ENCODE assay signal across 9 mouse cellular contexts in genomic region chr7:81303682-81304081, GRCm38 (mm10). TPM values are rescaled to one million over a fixed set of nuclear protein-coding genes. Genes with fewer than 3 reads are reported as not detected.
DNase-seq lines count a peak whose midpoint lies in the region; ATAC-seq and TF ChIP-seq lines count a peak whose summit lies in the region.
"Had no signal": no experiment of that assay in that cellular context is flagged by ENCODE, and none has a peak within 500 bp of the region (broad histone marks: within the 10 kb centered on the region; RNA-seq: fewer than 3 reads in every experiment).

No protein-coding gene starts in this region.

- no peak for TF ChIP-seq POLR2A in small intestine, adult 2 months (IDR thresholded peaks at IDR 0.05; ENCODE audit: low read depth, low read length)

- 72% methylated on average over 2 of the region's 2 CpGs for WGBS in small intestine, adult 2 months
- 88% methylated on average over 2 of the region's 2 CpGs for WGBS in forebrain, embryonic 13.5 days

- no peak for ATAC-seq in forebrain, embryonic 13.5 days

- intact Hi-C loops in left cerebral cortex, adult 2 months (cut with DNase I) = loop anchor here (5.0 kb wide), 1 partner anchor 91 kb away; the partner anchor contains the start of gene Pde8a
- intact Hi-C loops in left cerebral cortex, postnatal 10 days (cut with DNase I) = no loop called here

- H3K9ac ChIP-seq in forebrain, embryonic 13.5 days = no peak overlapping the region
- H3K9ac ChIP-seq: midbrain, embryonic 12.5 days; stomach, embryonic 15.5 days had no signal

- H3K27me3 ChIP-seq in small intestine, adult 2 months (ENCODE audit: control insufficient read depth, insufficient read depth, low read length) = no peaks in the 10 kb centered on the region
- H3K27me3 ChIP-seq in forebrain, embryonic 13.5 days = no peaks in the 10 kb centered on the region
- H3K27me3 ChIP-seq: midbrain, embryonic 12.5 days; stomach, embryonic 15.5 days had no signal

- H3K4me1 ChIP-seq in small intestine, adult 2 months (ENCODE audit: control insufficient read depth, insufficient read depth, insufficient read length, low read length) = peaks cover 2% of the 10 kb centered on the region; the same call in 1 of the 2 replicates
- peaks cover 6% of the 10 kb centered on the region; the same call in 1 of the 2 replicates for H3K4me1 ChIP-seq in forebrain, embryonic 13.5 days
- H3K4me1 ChIP-seq: stomach, embryonic 15.5 days had no signal

- no peak overlapping the region for H3K4me3 ChIP-seq in left cerebral cortex, adult 2 months
- H3K4me3 ChIP-seq in small intestine, adult 2 months (ENCODE audit: low read depth, low read length) = no peak overlapping the region
- H3K4me3 ChIP-seq in forebrain, embryonic 13.5 days = no peak overlapping the region
- H3K4me3 ChIP-seq: midbrain, embryonic 12.5 days; stomach, embryonic 15.5 days had no signal

- H3K4me2 ChIP-seq in forebrain, embryonic 13.5 days = no peak overlapping the region
- H3K4me2 ChIP-seq: midbrain, embryonic 12.5 days; stomach, embryonic 15.5 days had no signal

- no peak for DNase-seq in left cerebral cortex, adult 2 months (ENCODE audit: extremely low spot score in 1 of 2, low spot score in 2 of 2)
- no peak for DNase-seq in left cerebral cortex, postnatal 10 days (ENCODE audit: extremely low spot score in 1 of 2, low spot score in 2 of 2)
- peak; percentile 21 for DNase-seq in adipocyte (ENCODE audit: low spot score)
- peak; percentile 86 for DNase-seq in kidney, adult 9 months
- no peak for DNase-seq in ovary, adult 18-20 months (ENCODE audit: low spot score)

- H3K36me3 ChIP-seq in small intestine, adult 2 months (ENCODE audit: control insufficient read depth, insufficient read depth, low read length) = no peaks in the 10 kb centered on the region
- no peaks in the 10 kb centered on the region for H3K36me3 ChIP-seq in forebrain, embryonic 13.5 days (ENCODE audit: poor library complexity, severe bottlenecking)
- H3K36me3 ChIP-seq: midbrain, embryonic 12.5 days; stomach, embryonic 15.5 days had no signal

- no peaks in the 10 kb centered on the region for H3K9me3 ChIP-seq in forebrain, embryonic 13.5 days (replicated peaks)
- H3K9me3 ChIP-seq: midbrain, embryonic 12.5 days; stomach, embryonic 15.5 days had no signal

- H3K27ac ChIP-seq in left cerebral cortex, adult 2 months = peak overlapping the region; percentile 24; the same call in 1 of the 2 replicates
- no peak overlapping the region for H3K27ac ChIP-seq in small intestine, adult 2 months (ENCODE audit: insufficient read depth, low read depth, low read length)
- H3K27ac ChIP-seq in forebrain, embryonic 13.5 days = no peak overlapping the region
- H3K27ac ChIP-seq: midbrain, embryonic 12.5 days; stomach, embryonic 15.5 days had no signal

- peak; percentile 58 for TF ChIP-seq CTCF in left cerebral cortex, adult 2 months (IDR thresholded peaks at IDR 0.05)
- TF ChIP-seq CTCF in small intestine, adult 2 months (IDR thresholded peaks at IDR 0.05; ENCODE audit: extremely low read depth, insufficient read length, insufficient replicate concordance, low read depth, low read length) = peak; percentile 50; the same call in 1 of the 2 replicates

RNA-seq across cellular contexts. Expression of gene Rps17, which starts 41.4 kb away (rescaled TPM):
- total RNA-seq in left cerebral cortex, adult 2 months (2021) = 100 to 1,000 TPM; 491 to 498 TPM
- total RNA-seq in left cerebral cortex, postnatal 10 days (2021) = 100 to 1,000 TPM; 621 to 626 TPM
- polyA plus RNA-seq in small intestine, adult 2 months (2012; rRNA removed) = 571 and 823 TPM in 2 replicates
- polyA plus RNA-seq in forebrain, embryonic 13.5 days (2015; fragmentation: Nextera tagmentation; extraction: Ambion mirVana) = 1,016 and 1,034 TPM in 2 replicates

Comparison
In these comparisons a context has a peak if more than half of its experiments do, and no peak if none do; other contexts are left out.
1. DNase-seq: peak in adipocyte (single experiment) and kidney, adult 9 months (single experiment); none in left cerebral cortex, adult 2 months (0 of 2), left cerebral cortex, postnatal 10 days (0 of 2) and ovary, adult 18-20 months (single experiment).